Mouse (Mus musculus): Measurements from ENCODE around the gene Camsap2. TPM values are rescaled to one million over a fixed set of nuclear protein-coding genes. Genes with fewer than 3 reads are reported as not detected.

The Camsap2 gene
- polyA plus RNA-seq, 1 experiment from 2014 or later = 28.1 TPM

GRCm38 (mm10) chr1:136254503-136255065 is 91.3 kb downstream of the Camsap2 start:
- Histone ChIP-seq H3K9ac (replicated peaks) (no peak overlapping the region), H3K4me1 (replicated peaks) (peaks cover 8% of the 10 kb centered on the region), H3K9me3 (no peaks in the 10 kb centered on the region), H3K4me3 (replicated peaks) (no peak overlapping the region), H3K27me3 (peaks cover 35% of the 10 kb centered on the region), H3K27ac (no peak overlapping the region), H3K4me2 (replicated peaks) (no peak overlapping the region), H3K36me3 (no peaks in the 10 kb centered on the region)
- ATAC-seq = no peak
- 86% methylated on average over 10 of the region's 10 CpGs for WGBS

GRCm38 (mm10) chr1:136253472-136253871 is 92.4 kb downstream of the Camsap2 start:
- Histone ChIP-seq H3K4me3 (replicated peaks) (no peak overlapping the region), H3K36me3 (no peaks in the 10 kb centered on the region), H3K9ac (replicated peaks) (no peak overlapping the region), H3K27me3 (peaks cover 32% of the 10 kb centered on the region), H3K4me2 (replicated peaks) (no peak overlapping the region), H3K27ac (no peak overlapping the region), H3K9me3 (no peaks in the 10 kb centered on the region), H3K4me1 (replicated peaks) (0 out of 2 replicates have a peak, but pooled peaks cover 5% of the 10 kb centered on the region)
- WGBS = 30% methylated on average over 2 of the region's 2 CpGs
- no peak for ATAC-seq

- Histone ChIP-seq H3K4me2 (replicated peaks) (no peak overlapping the region), H3K4me3 (replicated peaks) (no peak overlapping the region), H3K27ac (no peak overlapping the region), H3K9me3 (no peaks in the 10 kb centered on the region), H3K27me3 (peaks cover 17% of the 10 kb centered on the region; the same call in 1 of the 2 replicates), H3K36me3 (no peaks in the 10 kb centered on the region), H3K4me1 (replicated peaks) (no peaks in the 10 kb centered on the region), H3K9ac (replicated peaks) (no peak overlapping the region)
- ATAC-seq = no peak
- WGBS = 78% methylated on average over 5 of the region's 5 CpGs
Measured at GRCm38 (mm10) chr1:136249662-136250061, 96.2 kb downstream of the Camsap2 start.

- no peaks in the 10 kb centered on the region for H3K4me1 ChIP-seq (replicated peaks)
- no peak overlapping the region for H3K9ac ChIP-seq (replicated peaks)
- no peak overlapping the region for H3K4me2 ChIP-seq (replicated peaks)
- WGBS = 93% methylated on average over 5 of the region's 5 CpGs
- no peak overlapping the region for H3K27ac ChIP-seq
- no peaks in the 10 kb centered on the region for H3K36me3 ChIP-seq
- H3K9me3 ChIP-seq = no peaks in the 10 kb centered on the region
- ATAC-seq = no peak
- H3K4me3 ChIP-seq (replicated peaks) = no peak overlapping the region
- H3K27me3 ChIP-seq = peaks cover 27% of the 10 kb centered on the region
Measured at GRCm38 (mm10) chr1:136247393-136247792, 98.5 kb downstream of the Camsap2 start.

- no peak for ATAC-seq
- Histone ChIP-seq H3K9me3 (peaks cover 6% of the 10 kb centered on the region; the same call in 1 of the 2 replicates), H3K9ac (replicated peaks) (no peak overlapping the region), H3K4me1 (replicated peaks) (no peaks in the 10 kb centered on the region), H3K36me3 (no peaks in the 10 kb centered on the region), H3K4me3 (replicated peaks) (no peak overlapping the region), H3K27me3 (peaks cover 47% of the 10 kb centered on the region), H3K4me2 (replicated peaks) (no peak overlapping the region), H3K27ac (no peak overlapping the region)
- 86% methylated on average over 5 of the region's 5 CpGs for WGBS
Measured at GRCm38 (mm10) chr1:136244469-136244868, 101.4 kb downstream of the Camsap2 start.

GRCm38 (mm10) chr1:136241801-136242200 is 104.1 kb downstream of the Camsap2 start:
- WGBS = 90% methylated on average over 7 of the region's 7 CpGs
- H3K4me1 ChIP-seq (replicated peaks) = no peaks in the 10 kb centered on the region
- H3K27ac ChIP-seq = no peak overlapping the region
- no peak overlapping the region for H3K9ac ChIP-seq (replicated peaks)
- peaks cover 6% of the 10 kb centered on the region; the same call in 1 of the 2 replicates for H3K9me3 ChIP-seq
- no peaks in the 10 kb centered on the region for H3K36me3 ChIP-seq
- H3K27me3 ChIP-seq = peaks cover 46% of the 10 kb centered on the region
- no peak for ATAC-seq
- H3K4me2 ChIP-seq (replicated peaks) = no peak overlapping the region
- H3K4me3 ChIP-seq (replicated peaks) = no peak overlapping the region

GRCm38 (mm10) chr1:136238495-136238894 is 107.4 kb downstream of the Camsap2 start:
- H3K27me3 ChIP-seq = peaks cover 61% of the 10 kb centered on the region
- no peak overlapping the region for H3K9ac ChIP-seq (replicated peaks)
- ATAC-seq = no peak
- peaks cover 6% of the 10 kb centered on the region; the same call in 1 of the 2 replicates for H3K9me3 ChIP-seq
- H3K4me2 ChIP-seq (replicated peaks) = no peak overlapping the region
- no peaks in the 10 kb centered on the region for H3K36me3 ChIP-seq
- peaks cover 13% of the 10 kb centered on the region for H3K4me1 ChIP-seq (replicated peaks)
- WGBS = 84% methylated on average over 4 of the region's 4 CpGs
- H3K27ac ChIP-seq = no peak overlapping the region
- no peak overlapping the region for H3K4me3 ChIP-seq (replicated peaks)

GRCm38 (mm10) chr1:136234595-136235092 is 111.3 kb downstream of the Camsap2 start:
- Histone ChIP-seq H3K36me3 (no peaks in the 10 kb centered on the region), H3K4me2 (replicated peaks) (peak overlapping the region; percentile 75), H3K4me3 (replicated peaks) (peak overlapping the region; percentile 56), H3K9me3 (no peaks in the 10 kb centered on the region), H3K9ac (replicated peaks) (peak overlapping the region; percentile 67), H3K4me1 (replicated peaks) (peaks cover 52% of the 10 kb centered on the region), H3K27ac (0 out of 2 replicates have a peak overlapping the region, but pooled peaks have one; percentile 35), H3K27me3 (peaks cover 39% of the 10 kb centered on the region)
- ATAC-seq = peak; percentile 22
- 1% methylated on average over 9 of the region's 9 CpGs for WGBS

GRCm38 (mm10) chr1:136233892-136234594 is 111.9 kb downstream of the Camsap2 start, which contains the start of gene Inava:
Gene Inava (minus strand): TSS chr1:136234264.
- no peaks in the 10 kb centered on the region for H3K36me3 ChIP-seq
- 1% methylated on average over 50 of the region's 51 CpGs for WGBS
- peak within 1 kb of the TSS; percentile 75 for H3K4me2 ChIP-seq (replicated peaks)
- peak; percentile 81 for ATAC-seq
- peak within 1 kb of the TSS; percentile 67 for H3K9ac ChIP-seq (replicated peaks)
- H3K27ac ChIP-seq = peak within 1 kb of the TSS; percentile 35; the same call in 1 of the 2 replicates
- H3K27me3 ChIP-seq = peaks cover 37% of the 10 kb centered on the region
- H3K9me3 ChIP-seq = no peaks in the 10 kb centered on the region
- peaks cover 58% of the 10 kb centered on the region for H3K4me1 ChIP-seq (replicated peaks)
- H3K4me3 ChIP-seq (replicated peaks) = peak within 1 kb of the TSS; percentile 56

- no peak for ATAC-seq
Measured at GRCm38 (mm10) chr1:136232986-136233790, 112.7 kb downstream of the Camsap2 start.

GRCm38 (mm10) chr1:136232285-136232926 is 113.5 kb downstream of the Camsap2 start:
- Histone ChIP-seq H3K4me1 (replicated peaks) (peaks cover 71% of the 10 kb centered on the region), H3K9ac (replicated peaks) (peak overlapping the region; percentile 67; the same call in 1 of the 2 replicates), H3K9me3 (no peaks in the 10 kb centered on the region), H3K4me2 (replicated peaks) (peak overlapping the region; percentile 75), H3K27me3 (peaks cover 34% of the 10 kb centered on the region), H3K4me3 (replicated peaks) (peak overlapping the region; percentile 56), H3K27ac (no peak overlapping the region), H3K36me3 (no peaks in the 10 kb centered on the region)
- no peak for ATAC-seq
- under 1% methylated on average over 9 of the region's 9 CpGs for WGBS

More at GRCm38 (mm10) chr1:136232986-136233790, 112.7 kb downstream of the Camsap2 start:
- no peaks in the 10 kb centered on the region for H3K9me3 ChIP-seq
- H3K4me2 ChIP-seq (replicated peaks) = peak overlapping the region; percentile 75
- WGBS = 1% methylated on average over 23 of the region's 23 CpGs
- H3K36me3 ChIP-seq = no peaks in the 10 kb centered on the region
- peaks cover 35% of the 10 kb centered on the region for H3K27me3 ChIP-seq
- peak overlapping the region; percentile 67 for H3K9ac ChIP-seq (replicated peaks)
- peak overlapping the region; percentile 22; the same call in 1 of the 2 replicates for H3K27ac ChIP-seq
- peaks cover 67% of the 10 kb centered on the region for H3K4me1 ChIP-seq (replicated peaks)
- peak overlapping the region; percentile 56 for H3K4me3 ChIP-seq (replicated peaks)
